Comparison of ENCODE assay signal across 12 mouse cellular contexts in genomic region chr16:31500969-31501750, GRCm38 (mm10).
DNase-seq lines count a peak whose midpoint lies in the region; ATAC-seq and TF ChIP-seq lines count a peak whose summit lies in the region.
"Had no signal": no experiment of that assay in that cellular context is flagged by ENCODE, and none has a peak within 500 bp of the region (broad histone marks: within the 10 kb centered on the region; RNA-seq: fewer than 3 reads in every experiment).

No protein-coding gene starts in this region.

- peaks cover 8% of the 10 kb centered on the region; the same call in 1 of the 2 replicates for H3K4me1 ChIP-seq in lung, embryonic 14.5 days (ENCODE audit: insufficient read depth)
- peaks cover 45% of the 10 kb centered on the region for H3K4me1 ChIP-seq in forebrain, embryonic 16.5 days (replicated peaks; ENCODE audit: control insufficient read depth, insufficient read depth, low read length)
- peaks cover 24% of the 10 kb centered on the region; the same call in 1 of the 2 replicates for H3K4me1 ChIP-seq in neural tube, embryonic 12.5 days
- H3K4me1 ChIP-seq: heart, embryonic 15.5 days had no signal

- 65% methylated on average over 14 of the region's 14 CpGs for whole genome bisulfite sequencing in lung, embryonic 14.5 days
- 55% methylated on average over 14 of the region's 14 CpGs for WGBS in forebrain, embryonic 16.5 days
- WGBS in neural tube, embryonic 12.5 days, result 73% methylated on average over 14 of the region's 14 CpGs

- no peaks in the 10 kb centered on the region for H3K36me3 ChIP-seq in lung, embryonic 14.5 days (ENCODE audit: insufficient read depth)
- H3K36me3 ChIP-seq in forebrain, embryonic 16.5 days (ENCODE audit: control insufficient read depth, insufficient read depth), result no peaks in the 10 kb centered on the region
- H3K36me3 ChIP-seq in neural tube, embryonic 12.5 days, result no peaks in the 10 kb centered on the region
- H3K36me3 ChIP-seq: heart, embryonic 15.5 days had no signal

- H3K4me3 ChIP-seq in lung, embryonic 14.5 days (ENCODE audit: low read depth, low read length), result no peak overlapping the region
- no peak overlapping the region for H3K4me3 ChIP-seq in forebrain, embryonic 16.5 days (replicated peaks; ENCODE audit: low read length)
- H3K4me3 ChIP-seq in neural tube, embryonic 12.5 days, result no peak overlapping the region
- H3K4me3 ChIP-seq: heart, embryonic 15.5 days had no signal

- no peaks in the 10 kb centered on the region for H3K27me3 ChIP-seq in lung, embryonic 14.5 days (ENCODE audit: insufficient read depth, low read length)
- no peaks in the 10 kb centered on the region for H3K27me3 ChIP-seq in forebrain, embryonic 16.5 days (replicated peaks; ENCODE audit: control insufficient read depth, insufficient read depth, low read length)
- no peaks in the 10 kb centered on the region for H3K27me3 ChIP-seq in neural tube, embryonic 12.5 days (replicated peaks)
- H3K27me3 ChIP-seq: heart, embryonic 15.5 days had no signal

- H3K9ac ChIP-seq in lung, embryonic 14.5 days, result no peak overlapping the region
- H3K9ac ChIP-seq in forebrain, embryonic 16.5 days (replicated peaks; ENCODE audit: low read depth, low read length), result no peak overlapping the region
- no peak overlapping the region for H3K9ac ChIP-seq in neural tube, embryonic 12.5 days
- H3K9ac ChIP-seq: heart, embryonic 15.5 days had no signal

- no peak overlapping the region for H3K4me2 ChIP-seq in lung, embryonic 14.5 days
- no peak overlapping the region for H3K4me2 ChIP-seq in forebrain, embryonic 16.5 days (ENCODE audit: low read length)
- peak overlapping the region; percentile 10; the same call in 1 of the 2 replicates for H3K4me2 ChIP-seq in neural tube, embryonic 12.5 days (replicated peaks)
- H3K4me2 ChIP-seq: heart, embryonic 15.5 days had no signal

- no peak for TF ChIP-seq CTCF in lung, embryonic 14.5 days (IDR thresholded peaks at IDR 0.05; ENCODE audit: low read depth)

- ATAC-seq in lung, embryonic 14.5 days (ENCODE audit: insufficient read depth), result peak; percentile 48; the same call in 1 of the 2 replicates
- ATAC-seq in forebrain, embryonic 16.5 days, result peak; percentile 69
- ATAC-seq in neural tube, embryonic 12.5 days (ENCODE audit: low FRiP score, low read depth), result no peak
- ATAC-seq: lung, postnatal 0 days had no signal

- DNase-seq in lung, embryonic 14.5 days, result peak; percentile 28
- DNase-seq in lung, postnatal 10 days, result no peak
- peak; percentile 45 to 53 for DNase-seq in cerebellum, postnatal 36 days
- DNase-seq in left cerebral cortex, adult 9 months (ENCODE audit: low spot score in 2 of 2), result no peak
- DNase-seq in kidney, postnatal 14 days, result no peak
- no peak for DNase-seq in adrenal gland, postnatal 14 days
- DNase-seq: kidney, postnatal 36 days; thymus, adult 2 months had no signal

- no peak overlapping the region for H3K27ac ChIP-seq in lung, embryonic 14.5 days (ENCODE audit: low read depth)
- H3K27ac ChIP-seq in forebrain, embryonic 16.5 days (ENCODE audit: low read length), result peak overlapping the region; percentile 98
- no peak overlapping the region for H3K27ac ChIP-seq in neural tube, embryonic 12.5 days
- H3K27ac ChIP-seq: heart, embryonic 15.5 days had no signal

- no peaks in the 10 kb centered on the region for H3K9me3 ChIP-seq in lung, embryonic 14.5 days (ENCODE audit: low read depth, low read length)
- H3K9me3 ChIP-seq in forebrain, embryonic 16.5 days (ENCODE audit: control insufficient read depth, low read length), result no peaks in the 10 kb centered on the region
- H3K9me3 ChIP-seq in neural tube, embryonic 12.5 days, result no peaks in the 10 kb centered on the region
- H3K9me3 ChIP-seq: heart, embryonic 15.5 days had no signal

Comparison
In these comparisons a context has a peak if more than half of its experiments do, and no peak if none do; other contexts are left out.
1. DNase-seq: peak in lung, embryonic 14.5 days (single experiment) and cerebellum, postnatal 36 days (2 of 2); none in lung, postnatal 10 days (single experiment), left cerebral cortex, adult 9 months (0 of 2), kidney, postnatal 14 days (single experiment) and adrenal gland, postnatal 14 days (single experiment).